Mouse (Mus musculus): ENCODE data around the gene Vps51.

DNA sequence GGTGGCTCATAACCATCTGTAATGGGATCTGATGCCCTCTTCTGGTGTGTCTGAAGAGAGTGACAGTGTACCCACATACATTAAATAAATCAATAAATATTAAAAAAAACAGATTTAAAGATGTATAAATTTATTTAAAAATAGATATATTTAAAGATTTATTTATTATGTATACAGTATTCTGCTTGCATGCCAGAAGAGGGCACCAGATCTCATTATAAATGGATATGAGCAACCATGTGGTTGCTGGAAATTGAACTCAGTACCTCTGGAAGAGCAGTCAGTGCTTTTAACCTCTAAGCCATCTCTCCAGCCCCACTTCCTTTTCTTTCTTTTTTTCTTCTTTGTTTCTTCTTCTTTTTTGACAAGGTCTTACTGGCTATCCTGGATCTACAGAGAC is 37.0 kb downstream of the Vps51 start:
- TF ChIP-seq CTCF (IDR thresholded peaks at IDR 0.05; ENCODE audit: low read depth, low read length) (no peak), POLR2A (IDR thresholded peaks at IDR 0.05; ENCODE audit: insufficient read depth, low read length) (no peak)

Measured in ES-Bruce4 (cell line).